Mouse (Mus musculus) cerebellum, adult 2 months (tissue): ENCODE data around the gene Mmp25.

Experiments used
- CTCF ChIP-seq: fragments of 200-500 bp; IDR thresholded peaks from 2 replicates; pipeline ENCODE4 v1.5.1; 2011; ENCODE audit warnings: low read depth, mild to moderate bottlenecking, control low read depth, low read length, moderate library complexity, borderline replicate concordance; ENCODE audit not compliant: insufficient read depth
- POLR2A ChIP-seq: fragments of 200-500 bp; IDR thresholded peaks from 2 replicates; pipeline ENCODE4 v1.6.1; 2011; ENCODE audit warnings: low read length, control low read depth, borderline replicate concordance; ENCODE audit not compliant: insufficient read depth

GRCm38 (mm10) chr17:23654410-23654809, 9.3 kb upstream of the Mmp25 start:
- no peak for TF ChIP-seq CTCF
- TF ChIP-seq POLR2A = no peak
